Mouse (Mus musculus) testis, adult 2 months (tissue): ENCODE results near the gene Lama2.

Source experiments
- CTCF ChIP-seq: fragments of 200-500 bp; IDR thresholded peaks from 2 replicates; pipeline ENCODE4 v1.5.1; 2012; ENCODE audit warnings: low read depth, mild to moderate bottlenecking, inconsistent platforms, low read length, moderate library complexity; ENCODE audit not compliant: control insufficient read depth, insufficient read depth, insufficient replicate concordance
- POLR2A ChIP-seq: fragments of 200-500 bp; IDR thresholded peaks from 2 replicates; pipeline ENCODE4 v1.6.1; 2012; ENCODE audit warnings: low read depth, mild to moderate bottlenecking, inconsistent platforms, low read length, moderate library complexity; ENCODE audit not compliant: control insufficient read depth

- TF ChIP-seq POLR2A = no peak
- no peak for TF ChIP-seq CTCF
These were observed 636.9 kb downstream of the Lama2 start for GRCm38 (mm10) chr10:26982621-26983020.
